Comparison of ENCODE assay signal across 1 mouse cellular context in the genomic region with DNA sequence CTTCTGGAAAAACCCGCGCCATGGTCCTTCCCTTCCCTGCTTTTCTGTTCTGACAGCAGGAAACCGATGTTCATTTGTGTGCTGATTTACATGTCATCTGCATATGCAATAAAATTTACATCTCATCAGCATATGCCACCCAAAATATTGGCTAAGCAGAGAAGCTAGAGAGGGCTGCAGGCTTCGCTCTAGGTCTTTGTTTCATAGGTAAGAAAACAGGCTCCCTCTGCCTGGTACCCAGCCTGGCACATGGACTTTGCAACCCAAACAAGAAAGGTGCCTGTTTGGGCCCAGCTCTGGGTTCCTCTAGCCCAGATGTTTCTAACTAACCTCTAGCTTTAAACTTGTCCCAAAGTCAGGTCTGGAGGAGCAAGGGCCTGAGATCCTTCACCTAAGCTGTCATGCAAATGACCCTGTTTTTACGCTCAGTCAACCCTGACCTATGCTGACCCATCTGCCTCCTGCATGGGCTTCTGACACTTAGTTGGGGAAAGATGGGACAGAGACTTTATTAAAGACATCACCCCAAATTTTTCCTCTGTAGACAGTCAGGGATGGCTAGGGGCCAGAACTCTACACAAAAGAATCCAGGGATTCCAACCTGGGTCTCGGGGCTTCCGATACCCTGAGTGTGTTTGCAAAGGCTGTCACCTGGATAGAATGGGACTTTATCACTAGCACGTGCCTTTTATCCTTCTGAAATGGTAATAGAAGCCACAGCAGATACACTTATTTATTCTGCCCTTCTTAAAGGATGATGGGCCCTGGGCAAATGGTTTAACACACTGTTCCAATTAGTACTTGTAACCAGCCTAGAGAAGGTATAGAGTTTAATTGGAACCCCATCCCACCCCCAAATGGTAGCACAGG.
TF ChIP-seq lines count a peak whose summit lies in the region.

No protein-coding gene starts in this region.

TF ChIP-seq in MEL, 35 proteins besides CTCF, POLR2A, EP300 and RAD21 (continued from another document):
- TF ChIP-seq UBTF (IDR thresholded peaks at IDR 0.05; ENCODE audit: borderline replicate concordance, insufficient read depth, low read depth, low read length) (no peak), MYB (IDR thresholded peaks at IDR 0.05; ENCODE audit: low read depth, low read length) (peak; percentile 60)
TF ChIP-seq in MEL: peak in this region for 2.
